Mouse (Mus musculus): ENCODE measurements around the gene Tmem91.

Tmem91 gene

DNA sequence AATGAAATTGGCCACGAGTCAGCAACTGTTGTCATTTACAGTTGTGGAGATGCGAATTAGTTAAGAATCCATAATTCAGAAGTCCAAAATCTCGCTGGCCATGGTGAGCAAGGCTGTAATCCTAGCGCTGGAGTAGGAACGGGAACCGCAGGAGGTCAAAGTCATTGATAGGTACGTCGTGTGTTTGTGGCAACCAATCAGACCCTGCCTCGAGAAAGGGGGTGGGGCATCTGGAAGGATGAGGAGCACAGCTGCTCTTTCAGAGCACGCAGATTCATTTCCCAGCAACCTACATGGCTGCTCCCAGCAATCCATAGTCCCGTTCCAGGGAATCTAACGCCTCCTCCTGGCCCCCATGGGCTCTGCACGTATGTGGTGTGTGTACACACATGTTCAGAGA is 24.9 kb upstream of the Tmem91 start:
- DNase-seq (ENCODE audit: low spot score in 2 of 2), result no peak

DNA sequence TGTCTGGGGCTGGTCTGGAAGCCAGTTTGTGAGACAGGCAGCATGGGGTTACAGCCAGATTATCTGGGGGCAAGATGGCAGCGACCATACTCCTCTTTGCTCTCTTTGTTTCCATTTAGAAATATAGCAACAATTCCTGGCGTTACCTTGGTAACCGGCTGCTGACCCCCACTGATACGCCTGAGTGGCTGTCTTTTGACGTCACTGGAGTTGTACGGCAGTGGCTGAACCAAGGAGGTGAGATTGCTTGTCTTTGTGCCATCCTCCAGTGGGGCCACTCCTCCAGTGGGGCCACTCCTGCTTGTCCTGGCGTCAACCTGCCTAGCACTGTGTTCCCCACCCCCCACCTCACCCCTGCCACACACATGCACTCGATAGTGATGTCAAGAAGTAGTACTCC is 19.1 kb upstream of the Tmem91 start:
- no peak for DNase-seq (ENCODE audit: low spot score in 2 of 2)

DNA sequence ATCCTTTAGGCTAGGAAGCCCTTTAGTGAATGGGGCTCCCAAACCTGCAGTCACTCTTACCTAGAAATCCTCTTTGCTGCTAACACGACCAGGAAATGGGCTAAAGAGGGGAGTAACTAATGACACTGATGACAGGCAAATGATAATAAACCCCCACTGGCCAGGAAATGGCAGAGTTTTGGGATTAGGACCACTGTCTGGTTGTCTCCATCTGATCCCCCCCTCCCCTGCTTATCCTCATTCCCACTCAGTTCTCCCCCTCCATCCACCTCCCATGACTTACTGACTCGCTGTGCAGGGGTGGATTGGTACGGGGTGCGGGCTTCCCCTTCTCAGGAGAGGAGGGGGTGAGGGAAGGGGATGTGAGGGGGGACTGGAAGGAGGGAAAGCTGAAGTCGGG is 15.1 kb upstream of the Tmem91 start:
- DNase-seq (ENCODE audit: low spot score in 2 of 2), result no peak

DNA sequence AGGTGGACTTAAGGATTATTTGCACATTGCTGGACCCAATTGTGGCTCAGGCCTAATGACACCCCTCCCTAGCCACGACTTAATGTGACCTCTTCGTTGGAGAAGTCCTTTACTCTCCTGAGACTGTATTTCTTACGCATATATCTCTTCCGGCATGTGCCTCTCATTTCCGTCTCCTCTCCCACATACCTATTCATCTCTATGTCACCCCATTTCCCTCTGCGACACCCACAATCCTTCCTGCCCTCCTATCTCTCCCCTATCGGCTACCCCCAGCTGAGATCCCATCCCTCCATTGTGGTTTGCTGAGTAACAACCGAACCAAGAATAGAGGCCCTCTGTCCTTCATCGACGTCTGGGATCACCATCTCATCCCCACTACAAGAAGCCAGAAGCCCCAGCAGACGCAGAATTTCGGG is 14.6 kb upstream of the Tmem91 start:
- no peak for DNase-seq (ENCODE audit: low spot score in 2 of 2)

DNA sequence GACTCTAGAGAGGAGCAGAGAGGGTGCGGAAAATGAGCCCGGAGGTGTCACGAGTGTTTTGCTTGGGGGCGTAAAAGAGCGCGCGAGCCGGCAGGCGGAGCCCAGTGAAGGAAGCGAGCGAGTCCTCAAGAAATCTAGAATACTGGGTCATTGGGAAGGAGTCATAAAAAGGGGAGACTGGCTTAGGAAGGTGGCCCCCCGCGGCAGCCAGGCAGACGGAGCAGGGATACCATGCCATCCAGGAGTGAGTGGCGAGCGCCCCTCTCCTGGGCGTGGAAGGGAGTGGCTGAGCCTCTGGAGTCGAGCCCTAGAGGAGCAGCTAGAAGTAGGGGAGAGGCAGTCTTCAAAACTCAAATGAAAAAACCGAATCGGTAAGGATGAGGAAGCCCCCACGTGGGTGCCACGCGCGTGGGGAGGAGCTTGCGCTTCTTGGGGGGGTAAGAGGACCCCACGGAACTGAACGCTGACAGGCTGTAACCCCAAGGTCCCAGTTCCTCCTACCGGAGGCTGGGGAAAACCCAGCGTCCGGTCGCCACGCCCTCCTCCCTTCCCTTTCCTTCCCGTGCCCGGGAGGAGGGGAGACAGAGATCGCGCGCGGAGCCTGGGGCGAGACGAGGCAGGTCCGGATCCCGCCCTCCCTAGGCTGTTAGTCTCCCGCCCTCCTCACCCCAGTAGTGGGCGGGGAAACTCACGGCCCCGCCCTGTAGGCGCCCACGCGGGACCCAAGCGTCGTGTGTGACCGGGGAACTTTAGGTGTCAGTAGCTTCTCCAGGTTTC is 14.0 kb upstream of the Tmem91 start:
- peak; percentile 76 to 86 for DNase-seq (ENCODE audit: low spot score in 2 of 2)

DNA sequence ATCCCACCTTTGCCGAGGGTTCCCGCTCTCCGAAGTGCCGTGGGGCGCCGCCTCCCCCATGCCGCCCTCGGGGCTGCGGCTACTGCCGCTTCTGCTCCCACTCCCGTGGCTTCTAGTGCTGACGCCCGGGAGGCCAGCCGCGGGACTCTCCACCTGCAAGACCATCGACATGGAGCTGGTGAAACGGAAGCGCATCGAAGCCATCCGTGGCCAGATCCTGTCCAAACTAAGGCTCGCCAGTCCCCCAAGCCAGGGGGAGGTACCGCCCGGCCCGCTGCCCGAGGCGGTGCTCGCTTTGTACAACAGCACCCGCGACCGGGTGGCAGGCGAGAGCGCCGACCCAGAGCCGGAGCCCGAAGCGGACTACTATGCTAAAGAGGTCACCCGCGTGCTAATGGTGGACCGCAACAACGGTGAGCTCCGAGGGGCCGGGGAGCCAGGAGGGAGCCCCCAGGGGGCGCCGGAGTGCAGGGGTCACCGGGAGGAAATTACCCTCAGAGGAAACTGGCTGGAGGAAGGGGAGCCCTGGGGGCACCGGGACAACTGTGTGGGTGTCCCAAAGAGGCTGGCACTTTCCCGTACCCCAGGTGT is 12.9 kb upstream of the Tmem91 start:
- peak; percentile 81 to 85 for DNase-seq (ENCODE audit: low spot score in 2 of 2)

DNA sequence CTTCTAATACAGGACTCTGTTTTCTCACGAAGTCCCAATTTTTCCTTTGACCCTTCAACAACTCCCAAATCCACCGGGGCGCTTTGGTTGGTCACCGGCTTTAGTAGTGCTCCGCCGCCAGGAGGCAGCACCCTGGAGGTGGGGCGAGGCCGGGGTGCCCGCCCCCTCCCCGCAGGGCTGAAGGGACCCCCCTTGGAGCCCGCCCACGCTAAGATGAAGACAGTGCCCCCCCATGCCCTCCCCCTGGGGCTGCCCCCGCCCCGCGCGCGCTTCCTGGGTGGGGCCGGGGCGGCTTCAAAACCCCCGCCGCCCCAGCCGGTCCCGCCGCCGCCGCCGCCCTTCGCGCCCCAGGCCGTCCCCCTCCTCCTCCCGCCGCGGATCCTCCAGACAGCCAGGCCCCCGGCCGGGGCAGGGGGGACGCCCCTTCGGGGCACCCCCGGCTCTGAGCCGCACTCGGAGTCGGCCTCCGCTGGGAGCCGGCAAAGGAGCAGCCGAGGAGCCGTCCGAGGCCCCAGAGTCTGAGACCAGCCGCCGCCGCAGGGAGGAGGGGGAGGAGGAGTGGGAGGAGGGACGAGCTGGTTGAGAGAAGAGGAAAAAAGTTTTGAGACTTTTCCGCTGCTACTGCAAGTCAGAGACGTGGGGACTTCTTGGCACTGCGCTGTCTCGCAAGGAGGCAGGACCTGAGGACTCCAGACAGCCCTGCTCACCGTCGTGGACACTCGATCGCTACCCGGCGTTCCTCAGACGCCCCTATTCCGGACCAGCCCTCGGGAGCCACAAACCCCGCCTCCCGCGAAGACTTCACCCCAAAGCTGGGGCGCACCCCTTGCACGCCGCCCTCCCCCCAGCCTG is 11.9 kb upstream of the Tmem91 start, which contains the start of gene Tgfb1:
Gene Tgfb1, plus strand, starts transcription at position 323 of the 852 bp plus-strand sequence.
- DNase-seq (ENCODE audit: low spot score in 2 of 2), result peak; percentile 87 to 91

DNA sequence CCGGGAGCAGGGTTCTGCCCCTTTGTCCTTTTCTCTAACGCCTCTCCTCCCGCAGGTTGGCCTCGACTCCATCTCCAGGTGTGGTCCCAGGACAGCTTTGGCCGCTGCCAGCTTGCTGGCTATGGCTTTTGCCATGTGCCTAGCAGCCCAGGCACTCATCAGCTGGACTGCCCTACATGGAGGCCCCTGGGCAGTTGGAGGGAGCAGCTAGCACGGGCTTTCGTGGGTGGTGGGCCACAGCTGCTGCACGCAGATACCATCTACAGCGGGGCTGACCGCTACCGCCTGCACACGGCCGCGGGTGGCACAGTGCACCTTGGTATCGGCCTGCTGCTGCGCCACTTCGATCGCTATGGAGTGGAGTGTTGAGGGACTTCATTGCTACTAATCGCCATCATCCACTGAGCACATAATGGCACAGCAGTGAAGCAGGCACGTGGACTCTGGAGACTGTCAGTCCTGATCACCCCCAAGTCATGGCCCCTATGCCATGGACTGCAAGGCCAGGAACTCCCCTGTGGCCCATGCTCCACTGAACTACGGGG is 11.0 kb upstream of the Tmem91 start:
- DNase-seq (ENCODE audit: low spot score in 2 of 2), result peak in 1 of 2 experiments; percentile 40

DNA sequence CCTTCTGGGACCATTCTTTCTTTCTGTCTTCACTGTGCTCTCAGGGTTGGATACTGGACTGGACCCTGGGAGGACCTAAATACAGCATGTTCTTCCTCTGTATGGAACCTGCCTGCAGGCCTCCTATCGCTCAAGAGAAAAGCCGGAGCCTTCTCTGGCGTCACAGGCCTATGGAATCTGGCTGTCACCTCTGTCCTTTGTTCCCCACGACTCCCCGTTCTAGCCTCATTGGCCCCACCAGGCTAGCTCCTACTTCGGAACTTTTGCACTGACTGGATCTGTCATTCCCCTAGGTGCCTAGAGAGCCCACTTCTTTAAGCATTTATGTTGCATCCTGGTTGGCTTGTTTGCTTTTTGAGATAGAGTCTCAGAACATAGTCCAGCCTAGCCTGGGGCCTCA is 9.7 kb upstream of the Tmem91 start:
- DNase-seq (ENCODE audit: low spot score in 2 of 2), result no peak

DNA sequence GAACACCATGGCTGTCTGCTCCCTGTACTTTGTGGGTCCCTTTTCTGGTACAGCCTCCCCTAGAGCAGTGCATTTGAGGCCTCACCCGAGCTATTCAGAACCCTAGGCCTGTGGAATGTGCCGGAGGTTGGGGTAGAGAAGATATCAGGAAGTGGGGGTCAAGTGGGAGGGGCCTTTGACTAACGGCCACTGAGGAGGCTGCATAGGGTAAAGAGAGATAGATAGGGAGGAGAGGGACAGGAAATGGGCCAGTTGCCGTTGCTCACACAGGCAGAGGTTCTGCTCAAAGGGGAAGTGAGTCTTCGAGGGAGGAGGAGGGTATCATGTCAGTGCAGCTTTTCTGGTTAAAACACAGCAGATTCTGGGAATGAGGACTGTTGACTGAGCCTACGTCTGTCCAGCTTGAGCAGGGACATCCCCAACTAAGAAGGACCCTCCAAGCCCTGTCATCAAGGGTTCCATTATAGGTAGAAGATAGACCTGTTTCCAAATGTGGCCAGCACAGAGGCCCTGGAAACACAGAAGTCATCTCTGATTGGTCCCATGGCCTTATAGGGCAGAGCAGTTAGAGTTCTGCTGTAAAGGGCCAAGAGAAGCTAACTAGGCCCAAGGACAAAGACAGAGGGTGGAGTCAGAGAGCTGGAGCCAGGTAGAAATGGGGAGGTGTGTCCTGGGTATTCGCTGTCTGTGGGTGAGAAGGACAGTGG is 8.7 kb upstream of the Tmem91 start:
- peak; percentile 38 to 74 for DNase-seq (ENCODE audit: low spot score in 2 of 2)

DNA sequence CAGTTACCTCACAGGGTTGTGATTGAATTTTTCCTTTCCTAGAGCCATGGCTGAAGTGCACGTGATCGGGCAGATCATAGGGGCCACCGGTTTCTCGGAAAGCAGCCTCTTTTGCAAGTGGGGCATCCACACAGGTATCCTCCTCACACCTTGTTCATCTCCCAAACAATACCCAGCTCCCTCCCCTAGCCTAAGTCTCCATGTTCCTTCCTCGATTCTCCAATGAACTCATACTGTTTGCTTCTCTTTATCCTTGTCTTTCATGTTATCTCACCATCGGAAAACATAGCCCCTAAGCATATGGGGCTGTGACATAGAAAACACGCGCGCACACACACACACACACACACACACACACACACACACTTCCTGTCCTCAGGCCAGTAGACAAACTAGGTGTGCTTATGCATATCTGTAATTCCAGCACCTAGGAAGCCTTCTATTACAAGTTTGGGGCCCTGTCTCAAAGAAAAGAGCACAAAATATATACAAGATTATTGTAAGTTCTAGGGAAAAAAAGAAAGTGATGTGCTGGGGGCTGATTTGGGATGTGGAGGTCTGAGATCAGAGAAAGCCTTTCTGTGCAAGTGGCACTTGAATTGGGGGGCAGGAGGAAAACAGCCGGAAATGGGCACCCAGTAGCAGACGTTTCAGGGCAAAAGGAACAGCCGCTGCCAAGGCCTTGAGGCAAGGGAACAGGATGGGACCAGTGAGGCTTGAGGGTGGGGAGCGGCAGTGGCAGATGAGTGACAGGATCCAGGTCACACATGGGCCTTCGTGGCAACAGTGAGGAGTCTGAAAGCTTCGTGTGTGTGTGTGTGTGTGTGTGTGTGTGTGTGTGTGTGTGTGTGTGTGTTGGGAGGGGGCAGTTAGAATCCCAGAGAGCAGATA is 6.6 kb upstream of the Tmem91 start:
- DNase-seq (ENCODE audit: low spot score in 2 of 2), result peak in 1 of 2 experiments; percentile 47

DNA sequence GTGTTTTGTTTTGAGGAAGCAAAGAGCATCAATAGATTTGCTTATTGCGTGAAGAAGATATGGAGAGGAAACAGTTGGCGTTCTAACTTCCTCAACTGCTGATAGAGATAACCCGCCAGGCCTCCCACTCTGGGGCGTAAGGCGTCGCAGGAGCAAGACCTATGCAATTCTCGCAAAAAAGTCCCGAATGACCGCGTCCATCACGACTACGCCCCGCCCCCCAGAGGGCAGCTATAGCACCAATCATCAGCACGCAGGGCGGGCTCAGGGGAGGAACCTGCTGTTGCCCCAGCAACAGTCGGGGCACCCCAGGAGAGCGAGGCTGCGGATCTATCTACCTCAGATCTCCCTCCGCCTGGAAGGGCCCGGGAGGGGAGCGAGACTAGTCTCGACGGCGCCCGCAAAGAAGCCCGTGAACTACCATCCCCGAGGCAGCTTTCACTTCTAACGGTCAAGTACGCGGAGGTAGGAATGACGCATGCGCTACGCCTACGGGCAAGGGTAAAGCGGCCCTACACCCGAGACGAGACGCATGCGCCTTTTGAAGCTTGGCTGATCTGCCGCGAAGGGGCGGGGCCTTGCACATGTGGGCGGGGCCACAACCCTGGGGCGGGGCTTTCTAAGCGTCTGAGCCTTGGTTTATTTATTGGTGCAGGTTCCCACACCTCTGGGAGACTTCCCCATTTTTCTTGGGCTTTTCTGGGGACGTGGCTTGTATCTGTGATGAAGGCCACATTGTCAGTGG is 5.7 kb upstream of the Tmem91 start, which contains the start of gene B9d2:
Gene B9d2, plus strand, starts transcription at position 267 of the 745 bp plus-strand sequence.
- DNase-seq (ENCODE audit: low spot score in 2 of 2), result peak; percentile 99 to 100

DNA sequence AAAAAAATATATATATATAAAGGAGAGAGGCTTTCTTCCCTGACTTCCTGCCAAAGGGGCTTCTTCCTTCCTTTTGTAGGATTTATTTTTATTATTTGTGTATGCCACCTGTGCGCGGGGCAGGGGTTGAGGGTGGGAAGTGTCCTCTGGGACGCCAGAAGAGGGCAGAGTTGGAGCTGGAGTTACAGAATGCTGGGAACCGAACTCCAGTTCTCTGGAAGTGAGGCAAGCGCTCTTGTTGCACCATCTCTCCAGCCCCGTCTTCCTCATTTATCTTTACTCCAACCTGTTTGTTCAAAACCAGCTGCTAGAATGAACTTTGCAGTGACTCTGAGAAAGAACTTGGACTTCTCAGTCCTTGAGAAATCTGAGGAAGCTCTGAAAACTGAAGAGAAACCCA is 5.0 kb upstream of the Tmem91 start:
- peak in 1 of 2 experiments; percentile 46 for DNase-seq (ENCODE audit: low spot score in 2 of 2)

DNA sequence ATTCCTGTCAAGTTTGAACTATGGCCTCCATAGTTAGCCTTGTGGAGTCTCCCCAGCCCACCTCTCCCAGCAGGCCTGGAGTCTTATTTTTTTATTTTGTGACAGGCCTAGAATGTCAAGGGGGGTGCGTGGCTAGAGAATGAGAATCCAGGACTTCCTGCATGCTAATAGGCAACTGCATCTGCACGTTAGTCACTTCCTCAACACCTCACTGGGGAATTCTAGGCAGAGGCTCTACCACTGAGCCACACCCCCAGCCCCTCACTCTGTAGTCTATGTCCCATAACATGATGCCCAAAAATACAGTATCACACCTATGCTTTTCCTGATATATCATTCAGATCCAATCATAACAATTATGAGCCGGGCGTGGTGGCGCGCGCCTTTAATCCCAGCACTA is 2.0 kb upstream of the Tmem91 start:
- DNase-seq (ENCODE audit: low spot score in 2 of 2), result no peak

DNA sequence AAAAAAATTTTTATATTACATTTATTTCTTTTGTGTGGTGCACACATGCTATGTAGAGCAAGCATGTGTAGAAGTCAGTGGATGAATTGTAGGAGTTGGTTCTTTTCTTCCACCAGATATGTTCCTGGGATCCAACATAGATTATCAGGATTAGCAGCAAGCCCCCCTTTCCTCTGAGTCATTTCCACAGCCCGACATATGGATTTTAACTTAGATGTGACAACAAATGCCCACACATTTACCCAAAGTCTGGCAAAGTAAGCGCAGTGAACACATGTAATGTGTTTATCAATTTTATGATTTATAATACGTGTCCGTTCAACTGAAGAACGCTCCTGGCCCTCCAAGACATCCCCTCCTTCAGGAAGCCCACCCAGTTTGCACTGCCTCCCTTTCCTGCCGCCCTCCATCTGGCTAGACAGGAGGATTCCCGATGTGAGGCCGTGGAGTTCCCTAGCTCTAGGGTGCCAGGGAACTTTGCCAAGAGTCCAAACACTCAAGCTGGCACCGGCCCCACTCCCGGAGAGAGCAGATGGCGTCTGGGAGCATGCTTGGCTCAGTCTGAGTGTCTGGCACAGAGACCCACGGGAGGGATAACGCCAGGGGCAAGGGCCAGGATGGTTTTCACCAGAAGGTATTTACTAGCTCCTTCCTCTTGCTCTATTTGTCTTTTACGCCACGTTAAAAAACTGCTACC is 1.3 kb upstream of the Tmem91 start:
- DNase-seq (ENCODE audit: low spot score in 2 of 2), result no peak

DNA sequence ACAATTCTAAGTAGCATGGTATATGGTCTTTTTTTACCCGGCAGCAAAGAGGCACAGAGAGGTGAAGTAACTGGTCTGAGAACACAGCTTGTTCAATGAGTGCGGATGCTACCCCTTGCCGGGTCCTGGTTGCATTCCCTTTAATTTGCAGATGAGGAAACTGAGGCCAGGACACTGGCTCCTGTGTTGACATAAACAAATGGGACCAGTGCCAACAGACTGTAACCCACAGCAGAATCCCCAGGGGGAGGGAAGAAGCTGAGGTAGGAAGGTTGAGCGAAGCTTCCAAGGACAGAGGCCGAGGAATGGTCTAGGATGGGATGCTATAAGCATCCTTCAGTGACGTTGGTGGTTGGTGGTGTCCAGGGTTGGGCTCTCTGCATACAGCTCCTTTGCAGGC is 439 bp upstream of the Tmem91 start:
- DNase-seq (ENCODE audit: low spot score in 2 of 2), result no peak

DNA sequence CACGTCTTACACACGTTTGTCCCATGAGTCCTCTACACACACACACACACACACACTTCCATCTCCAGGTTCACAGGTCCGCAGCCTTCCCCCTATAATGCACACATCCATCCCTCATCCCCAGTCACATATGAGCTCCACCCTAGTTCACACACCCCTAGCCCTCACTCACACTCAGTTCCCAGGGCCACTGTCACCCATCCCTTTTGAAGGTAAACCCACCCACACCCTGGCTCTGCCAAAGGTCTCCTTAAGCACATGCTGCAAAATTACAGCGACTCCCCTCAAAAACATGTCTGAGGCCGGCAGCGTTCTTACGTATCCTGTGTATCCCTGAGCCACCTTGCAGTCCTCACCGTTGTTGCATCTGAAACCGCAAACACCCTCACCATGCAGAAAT is 669 bp downstream of the Tmem91 start:
- DNase-seq (ENCODE audit: low spot score in 2 of 2), result no peak

DNA sequence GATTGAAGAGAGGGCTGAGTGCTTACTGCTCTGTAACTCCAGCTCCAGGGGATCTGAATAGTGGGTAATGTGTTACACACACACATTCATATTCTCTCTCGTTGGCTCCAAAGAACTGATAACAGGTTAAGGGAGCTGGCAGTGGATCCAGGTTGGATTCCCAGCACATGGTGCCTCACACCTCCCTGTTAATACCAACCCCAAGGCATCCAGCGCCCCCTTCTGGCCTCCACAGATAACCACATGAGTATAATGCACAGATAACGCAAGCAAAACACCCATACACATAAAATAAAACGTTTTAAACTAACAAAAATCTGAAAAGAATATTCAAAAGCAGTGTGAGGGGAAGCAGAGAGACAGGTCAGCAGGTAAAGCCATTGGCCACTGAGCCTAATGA is 2.5 kb downstream of the Tmem91 start:
- no peak for DNase-seq (ENCODE audit: low spot score in 2 of 2)

DNA sequence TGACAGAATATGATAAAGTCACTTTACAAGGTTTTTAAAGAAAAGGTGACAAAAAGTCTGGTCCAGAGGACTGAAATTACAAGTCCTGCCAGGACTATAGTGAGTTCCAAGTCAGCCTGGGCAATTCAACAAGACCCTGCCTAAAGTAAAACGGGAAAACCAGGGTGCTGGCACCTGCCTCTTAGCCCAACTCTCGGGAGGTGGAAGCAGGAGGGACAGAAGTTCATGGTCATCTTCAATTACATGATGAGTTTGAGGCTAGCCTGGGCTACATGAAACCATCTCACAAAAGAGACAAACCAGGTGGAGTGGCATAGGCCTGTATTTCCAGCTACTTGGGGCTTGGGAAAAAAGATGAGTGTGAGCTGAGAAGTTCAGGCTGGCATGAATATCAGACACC is 3.3 kb downstream of the Tmem91 start:
- no peak for DNase-seq (ENCODE audit: low spot score in 2 of 2)
